Mouse (Mus musculus) frontal cortex, postnatal 25 days (tissue): ENCODE measurements around the gene Gm49394.

Experiments used
- DNase-seq, 2 experiments: peaks; one replicate each; pipeline ENCODE4 v3.0.0; 2022; ENCODE audit warnings: low spot score in 2 of 2

The Gm49394 gene

DNA sequence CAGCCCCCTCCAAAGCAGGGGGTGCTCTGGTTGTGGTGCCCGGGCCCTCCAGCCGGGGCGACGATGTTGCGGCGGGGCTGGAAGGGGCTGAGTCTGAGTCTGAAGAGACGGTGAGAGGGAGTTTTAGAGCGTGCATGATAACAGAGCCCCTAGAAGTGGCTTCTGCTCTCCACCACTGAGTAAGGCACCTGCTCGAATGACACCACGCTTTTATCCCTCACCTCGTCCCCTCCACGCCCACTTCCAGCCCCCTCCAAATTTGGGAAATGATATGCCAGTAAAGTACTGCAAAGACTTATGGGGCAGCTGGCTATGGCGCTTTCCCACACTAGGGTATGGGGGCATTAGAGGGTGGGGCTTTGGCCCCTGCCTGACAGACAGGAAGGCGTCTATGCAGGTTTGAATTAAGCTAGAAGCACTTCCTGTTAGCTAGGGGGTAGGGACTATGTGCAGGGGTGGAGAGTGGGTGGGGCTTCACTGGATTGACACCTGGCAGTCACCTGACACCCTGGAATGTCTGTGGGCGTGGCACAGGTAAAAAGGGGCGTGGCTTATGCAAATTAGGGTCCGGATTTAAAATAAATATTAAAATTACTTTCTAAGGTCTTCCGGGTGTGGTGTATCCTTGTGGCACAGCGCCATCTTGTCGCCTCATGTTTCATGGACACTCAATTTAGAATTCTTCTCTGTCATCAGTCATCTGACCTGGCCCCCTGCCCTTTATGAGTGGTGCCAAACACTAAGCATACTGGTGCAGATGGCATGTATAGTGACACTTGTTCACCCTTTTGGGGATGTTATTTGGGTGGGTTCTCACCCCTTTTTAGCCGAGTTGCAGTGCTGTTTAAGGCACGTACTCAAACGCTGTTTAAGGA lies at the start of gene Gm49394:
Gene Gm49394 (minus strand): TSS at position 192 of the 875 bp plus-strand sequence.
- no peak for DNase-seq

- DNase-seq = peak in 1 of 2 experiments; percentile 19
Observed at GRCm38 (mm10) chr7:142714783-142715498, 45.2 kb upstream of the Gm49394 start.

DNA sequence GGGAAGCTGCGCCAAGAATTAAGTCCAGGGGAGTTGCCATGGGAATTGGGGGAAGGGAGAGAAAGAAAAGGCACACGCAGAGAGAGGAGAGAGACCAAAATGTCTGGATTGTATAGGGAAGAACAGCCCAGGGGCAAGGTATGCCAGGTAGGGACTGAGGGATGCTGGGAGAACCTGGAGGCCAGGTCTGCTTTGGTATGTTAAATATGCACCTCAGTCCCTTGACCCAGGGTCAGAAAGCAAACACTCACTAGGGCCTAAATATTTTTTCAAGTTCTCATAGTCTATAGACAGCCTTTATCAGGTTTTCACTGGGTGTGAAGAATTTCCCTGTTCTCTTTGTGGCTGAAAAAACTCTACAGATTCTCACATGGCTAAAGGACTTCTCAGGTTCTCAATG lies 37.1 kb upstream of the Gm49394 start:
- DNase-seq = no peak

- no peak for DNase-seq
Observed at GRCm38 (mm10) chr7:142699334-142699860, 29.7 kb upstream of the Gm49394 start.

DNA sequence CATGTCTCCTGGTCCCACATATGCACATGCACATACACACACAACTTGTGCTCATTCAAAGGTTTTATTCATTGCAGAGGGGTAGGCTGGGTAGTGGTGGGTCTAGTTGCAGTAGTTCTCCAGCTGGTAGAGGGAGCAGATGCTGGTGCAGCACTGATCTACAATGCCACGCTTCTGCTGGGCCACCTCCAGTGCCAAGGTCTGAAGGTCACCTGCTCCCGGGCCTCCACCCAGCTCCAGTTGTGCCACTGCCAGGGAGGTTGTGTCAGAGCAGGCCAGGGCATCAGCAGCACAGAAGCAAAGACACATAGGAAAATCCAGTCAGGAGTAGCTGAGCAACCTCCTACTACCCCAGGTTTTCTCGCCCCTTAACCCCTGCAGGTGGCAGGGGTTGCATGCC lies 8.9 kb upstream of the Gm49394 start:
- DNase-seq = no peak

- peak; percentile 44 to 47 for DNase-seq
Observed at GRCm38 (mm10) chr7:142675644-142676043, 5.9 kb upstream of the Gm49394 start.

- no peak for DNase-seq
Observed at GRCm38 (mm10) chr7:142675141-142675540, 5.4 kb upstream of the Gm49394 start.

DNA sequence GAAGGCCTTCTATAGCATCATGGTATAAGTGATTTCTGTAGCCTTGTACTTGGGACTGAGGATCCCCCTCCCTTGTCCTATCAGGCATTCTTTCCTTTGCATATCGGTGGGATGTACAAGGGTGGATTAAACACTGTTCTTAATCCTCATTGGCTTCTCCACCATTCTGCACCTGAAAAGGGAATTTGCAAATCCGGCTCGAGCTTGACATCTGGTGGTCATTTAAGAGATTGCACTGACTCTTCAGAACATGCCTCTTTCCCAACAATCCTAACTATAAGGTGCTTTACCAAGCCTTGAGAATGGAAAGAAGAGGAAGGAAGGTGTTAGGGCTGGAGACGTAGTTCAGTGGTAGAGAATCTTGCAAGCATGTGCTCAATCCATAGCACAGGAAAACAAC lies 2.4 kb upstream of the Gm49394 start:
- DNase-seq = peak; percentile 33 to 64

DNA sequence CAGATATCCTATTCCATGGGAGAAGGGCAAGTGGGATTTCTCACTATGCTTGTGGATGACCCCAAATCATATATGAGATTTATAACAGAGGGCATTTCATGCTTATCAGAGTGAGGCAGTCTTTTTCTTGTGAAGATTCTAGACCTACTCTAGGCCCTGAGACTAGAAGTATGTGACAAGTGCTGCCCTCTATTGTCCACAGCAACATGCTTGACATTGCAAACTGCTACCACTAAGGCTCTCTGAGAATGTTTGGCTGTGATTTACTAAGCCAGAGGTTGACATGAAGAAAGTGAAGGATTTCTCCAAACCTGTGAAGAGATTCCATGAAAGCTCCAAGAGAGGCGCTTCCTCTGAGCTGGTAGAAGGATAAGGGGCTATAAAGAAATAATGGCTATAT lies 1.3 kb upstream of the Gm49394 start:
- DNase-seq = no peak

GRCm38 (mm10) chr7:142668328-142668727 lies 1.4 kb downstream of the Gm49394 start:
- DNase-seq = no peak

GRCm38 (mm10) chr7:142667521-142667920 lies 2.2 kb downstream of the Gm49394 start:
- DNase-seq = no peak

GRCm38 (mm10) chr7:142666659-142667058 lies 3.1 kb downstream of the Gm49394 start, which contains the start of gene Igf2:
TSS of gene Igf2 (minus strand) at chr7:142666816.
- no peak for DNase-seq

DNA sequence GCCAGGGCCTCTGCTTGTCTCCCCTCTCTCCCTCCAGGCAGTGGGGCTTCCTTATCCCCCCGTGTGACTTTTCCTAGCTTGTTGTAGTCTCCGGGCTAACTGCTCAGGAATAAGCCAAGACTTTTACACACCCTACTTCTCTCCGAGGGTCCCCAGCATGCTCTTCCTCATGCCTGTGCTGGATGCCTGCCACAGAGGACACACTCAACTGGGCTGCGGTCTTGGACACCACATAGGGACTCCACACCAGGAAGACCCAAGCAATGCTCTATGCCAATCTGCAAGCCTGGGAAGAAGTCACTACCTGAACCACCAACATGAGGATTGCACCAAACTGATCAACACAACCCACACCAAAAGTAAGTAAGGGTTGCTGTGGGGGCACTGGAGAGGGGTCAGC lies 3.6 kb downstream of the Gm49394 start:
- no peak for DNase-seq

DNA sequence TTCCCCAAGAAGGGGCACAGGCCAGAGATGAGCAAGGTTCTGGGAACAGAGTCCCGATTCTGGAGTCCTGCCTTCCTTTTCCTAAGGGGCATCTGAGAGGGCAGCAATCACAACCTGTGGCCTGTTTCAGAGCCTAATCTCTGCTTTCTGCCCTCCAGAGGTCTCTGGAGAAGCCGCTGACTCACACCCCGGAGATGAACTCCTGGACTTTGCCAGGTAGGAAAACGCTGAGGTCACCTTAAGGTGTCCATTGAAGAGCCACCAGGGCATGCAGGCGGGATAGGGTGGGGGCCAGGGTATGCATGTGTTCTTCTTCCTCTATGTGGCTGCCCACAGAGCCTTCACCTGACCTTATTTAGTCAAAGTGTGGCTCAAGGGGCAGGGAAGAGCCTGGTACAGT lies 4.4 kb downstream of the Gm49394 start:
- DNase-seq = no peak

- no peak for DNase-seq
Observed at GRCm38 (mm10) chr7:142664465-142665029, 5.2 kb downstream of the Gm49394 start.

- no peak for DNase-seq
Observed at GRCm38 (mm10) chr7:142663931-142664421, 5.8 kb downstream of the Gm49394 start.

DNA sequence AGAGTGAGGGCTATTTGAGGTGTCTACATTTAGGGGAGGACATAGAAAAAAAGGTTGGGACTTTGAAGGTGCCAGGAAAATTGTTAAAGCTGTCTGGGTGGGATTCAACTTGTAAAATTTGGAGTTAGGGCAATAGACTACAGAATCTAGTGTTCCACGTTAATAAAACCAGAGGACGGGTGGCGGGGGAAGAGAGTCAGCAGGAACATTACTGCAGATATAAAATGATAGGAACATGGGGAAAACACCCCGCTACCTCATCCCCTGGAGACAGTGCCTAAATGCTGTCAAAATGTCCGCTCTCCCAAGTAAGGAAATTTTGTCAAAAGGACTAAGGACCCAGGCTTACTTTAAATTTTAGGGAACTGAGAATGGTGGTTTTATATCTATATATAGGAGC lies 6.6 kb downstream of the Gm49394 start:
- DNase-seq = no peak

DNA sequence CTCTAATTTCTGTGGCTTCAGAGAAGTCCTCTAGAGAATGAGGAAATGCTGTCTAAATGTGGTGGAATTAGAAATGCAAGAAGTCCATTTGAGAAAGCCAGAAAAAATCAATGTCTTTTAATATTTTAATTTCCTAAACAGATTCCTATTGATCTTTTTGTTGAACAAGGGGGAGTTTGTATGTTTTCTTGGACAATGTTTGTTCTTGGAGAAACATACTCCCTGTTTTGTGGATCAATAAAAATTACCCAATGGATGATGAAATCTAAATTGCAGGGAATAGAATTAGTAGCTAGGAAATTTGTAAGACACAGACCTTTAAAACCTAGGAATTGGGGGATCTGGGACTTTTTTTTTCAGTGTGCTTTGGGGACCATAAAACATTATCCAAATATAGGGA lies 7.9 kb downstream of the Gm49394 start:
- no peak for DNase-seq

DNA sequence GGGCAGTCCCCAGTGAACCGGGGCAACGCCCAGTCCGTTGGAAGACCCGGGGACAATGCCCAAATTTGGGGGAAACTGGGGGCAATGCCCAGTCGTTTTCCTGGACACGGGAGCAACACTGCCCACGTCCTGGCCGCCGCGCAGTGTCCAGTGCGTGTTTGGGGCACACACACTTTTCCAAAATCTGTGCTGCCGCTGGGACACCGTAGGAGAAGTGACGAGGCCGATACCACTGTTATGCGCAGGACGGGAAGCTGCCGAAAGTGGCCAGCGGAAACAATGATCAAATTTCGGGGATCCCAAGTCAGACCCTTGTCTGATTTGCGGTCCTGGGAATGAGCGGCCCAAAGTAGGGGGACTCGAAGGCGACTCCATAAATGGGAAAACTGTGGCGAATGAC lies 8.7 kb downstream of the Gm49394 start:
- DNase-seq = no peak

DNA sequence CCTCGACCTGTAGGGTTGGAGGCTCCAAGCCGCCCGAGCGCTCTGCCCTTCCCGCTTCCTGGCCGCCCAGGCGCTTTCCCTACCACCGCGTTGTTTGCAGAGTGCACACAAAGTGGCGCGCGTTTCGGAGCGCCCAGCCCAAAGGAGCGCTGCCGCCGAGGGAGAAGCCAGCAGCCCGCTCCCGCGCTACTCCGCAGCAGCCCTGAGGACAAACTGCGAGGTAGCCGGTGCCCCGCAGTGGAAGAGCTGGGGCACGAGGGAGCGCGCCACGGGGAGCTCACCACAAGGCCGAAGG lies 9.1 kb downstream of the Gm49394 start:
- DNase-seq = no peak

- DNase-seq = no peak
Observed at GRCm38 (mm10) chr7:142659767-142660650, 9.7 kb downstream of the Gm49394 start.
